Mouse (Mus musculus): ENCODE measurements around the gene Ccdc61. TPM values are rescaled to one million over a fixed set of nuclear protein-coding genes. Genes with fewer than 3 reads are reported as not detected.
A peak's percentile ranks its signal among the peaks of the same experiment; 100 is the strongest.

Ccdc61 gene
- total RNA-seq (2021): 10 to 100 TPM; 12.5 to 13.9 TPM
- long read RNA-seq, experiment 1, transcript Ccdc61-201 (14 exons, 2,022 nt): major isoform, 15 of 37 reads
- long read RNA-seq, experiment 1, partial matches to known transcripts: 4 of 37 reads
- long read RNA-seq, experiment 1, other reads (novel, unspliced or antisense): 17 of 37 reads
- long read RNA-seq, experiment 2, transcript Ccdc61-201 (14 exons, 2,022 nt): major isoform, 11 of 20 reads
- long read RNA-seq, experiment 2, partial matches to known transcripts: 0 of 20 reads
- long read RNA-seq, experiment 2, other reads (novel, unspliced or antisense): 9 of 20 reads

- DNase-seq: peak; percentile 97
Observed at GRCm38 (mm10) chr7:18910241-18910831, at the start of gene Ccdc61. TSS of gene Ccdc61 (minus strand) at chr7:18910415.

GRCm38 (mm10) chr7:18959446-18959845 lies 49.2 kb upstream of the Ccdc61 start:
- peak; percentile 34 for DNase-seq

DNA sequence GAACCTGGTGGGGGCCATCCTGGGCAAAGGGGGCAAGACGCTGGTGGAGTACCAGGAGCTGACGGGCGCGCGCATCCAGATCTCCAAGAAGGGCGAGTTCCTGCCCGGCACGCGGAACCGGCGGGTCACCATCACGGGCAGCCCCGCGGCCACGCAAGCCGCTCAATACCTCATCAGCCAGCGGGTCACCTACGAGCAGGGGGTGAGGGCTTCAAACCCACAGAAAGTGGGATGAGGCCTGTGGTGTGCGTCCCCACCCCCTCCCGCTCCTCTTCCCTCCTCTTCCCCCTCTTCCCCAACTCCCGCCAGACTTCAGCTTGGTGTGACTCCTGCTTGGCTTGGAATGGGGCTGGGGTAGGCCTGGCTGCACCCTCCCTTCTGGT lies 48.2 kb upstream of the Ccdc61 start:
- DNase-seq: no peak

DNA sequence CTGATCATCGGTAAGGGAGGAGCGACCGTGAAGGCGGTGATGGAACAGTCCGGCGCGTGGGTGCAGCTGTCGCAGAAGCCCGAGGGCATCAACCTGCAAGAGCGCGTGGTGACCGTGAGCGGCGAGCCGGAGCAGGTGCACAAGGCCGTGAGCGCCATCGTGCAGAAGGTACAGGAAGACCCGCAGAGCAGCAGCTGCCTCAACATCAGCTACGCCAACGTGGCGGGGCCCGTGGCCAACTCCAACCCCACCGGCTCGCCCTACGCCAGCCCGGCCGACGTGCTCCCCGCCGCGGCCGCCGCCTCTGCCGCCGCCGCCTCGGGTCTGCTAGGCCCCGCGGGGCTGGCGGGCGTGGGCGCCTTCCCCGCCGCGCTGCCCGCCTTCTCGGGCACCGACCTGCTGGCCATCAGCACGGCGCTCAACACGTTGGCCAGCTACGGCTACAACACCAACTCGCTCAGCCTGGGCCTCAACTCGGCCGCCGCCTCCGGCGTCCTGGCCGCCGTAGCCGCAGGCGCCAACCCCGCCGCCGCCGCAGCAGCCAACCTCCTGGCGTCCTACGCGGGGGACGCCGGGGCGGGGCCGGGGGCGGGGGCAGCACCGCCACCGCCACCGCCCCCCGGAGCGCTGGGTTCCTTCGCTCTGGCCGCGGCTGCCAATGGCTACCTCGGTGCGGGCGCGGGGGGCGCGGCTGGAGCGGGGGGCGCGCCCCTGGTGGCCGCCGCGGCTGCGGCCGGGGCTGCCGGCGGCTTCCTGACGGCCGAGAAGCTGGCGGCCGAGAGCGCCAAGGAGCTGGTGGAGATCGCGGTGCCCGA lies 47.6 kb upstream of the Ccdc61 start:
- DNase-seq: peak; percentile 85

DNA sequence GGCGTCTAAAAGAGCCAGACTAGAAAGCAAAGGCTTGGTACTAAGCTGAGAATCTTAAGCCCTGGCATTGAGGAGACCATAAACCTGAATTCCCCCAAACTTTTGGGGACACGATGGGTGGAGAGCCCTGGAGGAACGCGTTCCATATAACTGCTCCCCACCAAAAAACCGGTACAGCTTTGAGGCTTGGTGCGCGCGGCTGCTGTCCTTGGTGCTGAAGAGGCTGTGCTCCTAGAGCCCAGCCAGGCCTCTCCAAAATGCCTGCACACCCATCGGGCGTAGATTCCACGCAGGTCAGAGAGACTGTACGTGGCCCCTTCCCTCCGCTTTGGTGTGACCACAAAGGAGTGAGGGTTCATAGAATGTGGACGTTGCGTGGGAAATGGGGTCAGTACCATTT lies 41.2 kb upstream of the Ccdc61 start:
- peak; percentile 82 for DNase-seq

- no peak for DNase-seq
Observed at GRCm38 (mm10) chr7:18950523-18951315, 40.5 kb upstream of the Ccdc61 start.

DNA sequence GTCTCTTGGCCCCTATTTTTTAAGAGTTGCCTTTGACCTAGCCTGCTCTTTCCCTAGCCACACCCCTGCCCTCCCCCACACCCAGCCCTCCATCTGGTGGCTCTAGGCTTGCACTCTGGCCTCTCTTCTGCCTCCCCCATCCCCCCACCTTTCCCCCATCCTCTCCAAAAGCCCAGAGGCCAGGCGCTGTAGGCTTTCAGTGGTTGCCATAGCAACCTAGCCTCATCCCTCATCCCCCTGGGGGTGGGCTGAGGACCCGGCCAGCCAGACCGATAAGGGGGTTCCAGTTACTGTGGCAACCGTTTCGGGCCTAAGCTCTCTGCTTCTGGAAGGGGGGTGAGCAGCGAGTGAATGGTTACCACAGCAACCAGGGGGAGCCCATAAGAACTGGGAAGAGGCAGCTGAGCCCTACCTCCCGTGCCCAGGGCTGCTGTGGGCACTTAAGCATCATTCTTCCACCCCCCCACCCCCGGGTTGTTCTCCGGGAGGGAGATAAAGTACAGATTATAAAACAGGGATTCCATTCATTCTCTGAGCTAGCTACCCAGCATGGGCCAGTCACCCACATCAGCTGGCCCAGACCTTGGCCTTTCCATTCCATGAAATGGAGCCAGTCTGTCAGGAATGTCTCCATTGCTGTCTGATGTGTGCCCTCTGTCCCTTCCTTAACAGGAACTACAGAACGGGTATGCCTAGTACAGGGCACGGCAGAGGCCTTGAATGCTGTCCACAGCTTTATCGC lies 39.7 kb upstream of the Ccdc61 start:
- DNase-seq: no peak

GRCm38 (mm10) chr7:18948151-18948550 lies 37.9 kb upstream of the Ccdc61 start:
- DNase-seq: peak; percentile 19

GRCm38 (mm10) chr7:18942815-18943214 lies 32.6 kb upstream of the Ccdc61 start:
- DNase-seq: no peak

GRCm38 (mm10) chr7:18942376-18942775 lies 32.2 kb upstream of the Ccdc61 start:
- no peak for DNase-seq

GRCm38 (mm10) chr7:18927759-18928158 lies 17.5 kb upstream of the Ccdc61 start:
- DNase-seq: peak; percentile 28

DNA sequence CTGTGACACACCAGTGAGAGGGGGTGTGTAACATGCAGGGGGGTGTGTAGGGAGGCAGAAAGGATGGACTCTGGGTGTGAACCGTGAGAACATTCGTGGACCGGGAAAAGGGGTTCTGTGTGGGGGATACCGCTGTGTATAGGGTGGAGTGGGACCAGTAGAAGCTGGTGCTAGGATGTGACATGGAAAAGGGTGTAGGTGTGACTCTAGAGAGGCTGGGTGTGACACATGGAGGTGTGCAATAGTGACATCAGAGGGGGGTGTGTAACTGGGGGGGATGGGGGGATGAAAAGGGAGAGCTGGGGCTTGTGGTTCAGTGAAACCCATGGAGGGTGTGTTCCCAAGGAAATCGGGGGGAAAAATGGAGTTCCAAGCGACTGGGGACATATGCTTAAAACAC lies 16.7 kb upstream of the Ccdc61 start:
- DNase-seq: no peak

DNA sequence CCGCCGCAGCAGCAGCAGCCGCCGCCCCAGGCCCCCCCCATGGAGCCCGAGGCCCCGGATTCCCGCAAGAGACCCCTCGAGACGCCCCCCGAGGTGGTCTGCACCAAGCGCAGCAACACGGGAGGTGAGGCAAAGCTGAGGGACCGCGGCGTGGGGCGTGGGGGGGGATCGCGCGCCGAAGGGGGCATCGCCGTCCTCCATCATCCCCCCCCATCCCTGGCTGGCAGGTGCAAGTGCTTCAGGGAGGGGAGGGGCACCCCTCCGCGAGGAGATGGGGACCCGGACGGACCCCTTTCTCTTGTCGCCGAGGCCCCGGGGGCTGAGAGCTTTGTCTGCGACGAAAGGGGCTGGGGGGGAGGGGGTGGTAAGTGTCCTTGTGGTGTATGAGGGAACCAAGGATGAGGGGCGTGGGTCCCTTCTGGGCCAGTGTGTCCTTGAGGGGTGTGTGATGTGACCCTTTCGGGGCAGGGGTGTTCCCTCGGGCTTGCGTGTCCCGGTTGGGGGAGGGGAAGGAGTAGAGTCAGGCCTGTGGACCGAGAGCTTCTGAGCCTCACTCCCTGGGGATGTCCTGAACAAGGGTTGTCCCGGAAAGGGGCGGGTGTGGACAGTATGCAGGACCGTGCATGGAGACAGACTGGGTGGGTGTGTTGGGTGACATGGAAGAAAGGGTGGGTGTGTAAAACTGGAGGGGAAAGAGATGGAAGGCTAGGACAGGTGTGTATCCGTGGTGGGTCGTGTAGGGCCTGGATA lies 16.0 kb upstream of the Ccdc61 start:
- DNase-seq: peak; percentile 50

DNA sequence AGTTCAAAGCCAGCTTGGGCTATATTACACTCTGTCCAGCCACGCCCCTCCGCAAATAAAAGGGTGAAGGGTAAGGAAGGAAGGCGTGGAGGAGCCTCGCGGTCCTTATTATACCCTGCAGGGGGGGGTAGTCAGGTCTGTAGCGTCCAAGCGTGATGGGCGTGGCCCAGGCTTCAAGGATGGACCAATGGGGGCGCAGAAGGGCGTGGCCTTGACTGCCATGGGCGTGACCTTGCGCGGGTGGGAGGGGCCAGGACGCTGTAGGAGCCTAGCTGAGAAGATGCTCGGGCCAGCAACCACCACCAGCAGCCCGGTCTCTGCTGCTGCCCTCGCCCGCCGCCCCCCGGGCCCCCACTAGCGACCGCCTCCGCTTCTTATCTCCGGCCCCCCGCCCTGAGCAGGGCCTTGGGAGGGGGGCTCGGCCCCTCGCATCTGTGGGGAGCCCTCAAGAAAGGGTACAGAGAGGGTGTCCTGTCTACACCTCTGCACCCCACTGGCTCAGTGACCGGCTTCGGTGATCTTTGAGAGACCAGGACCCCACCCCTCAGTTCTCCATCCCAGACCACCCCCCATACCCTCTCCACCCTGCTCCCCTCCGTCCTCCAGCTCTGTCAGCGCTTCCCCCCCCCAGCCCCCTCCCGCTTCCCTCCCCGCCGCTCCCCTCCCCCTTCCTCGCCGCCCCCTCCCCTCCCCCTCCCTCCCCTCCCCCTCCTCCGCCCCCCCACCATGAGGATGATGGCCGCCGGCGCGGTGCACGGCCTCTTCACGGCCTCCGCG lies 15.1 kb upstream of the Ccdc61 start, which contains the start of gene Nova2:
Gene Nova2, plus strand, starts transcription at position 727 of the 777 bp plus-strand sequence.
- DNase-seq: peak; percentile 89

GRCm38 (mm10) chr7:18924321-18924720 lies 14.1 kb upstream of the Ccdc61 start:
- no peak for DNase-seq

DNA sequence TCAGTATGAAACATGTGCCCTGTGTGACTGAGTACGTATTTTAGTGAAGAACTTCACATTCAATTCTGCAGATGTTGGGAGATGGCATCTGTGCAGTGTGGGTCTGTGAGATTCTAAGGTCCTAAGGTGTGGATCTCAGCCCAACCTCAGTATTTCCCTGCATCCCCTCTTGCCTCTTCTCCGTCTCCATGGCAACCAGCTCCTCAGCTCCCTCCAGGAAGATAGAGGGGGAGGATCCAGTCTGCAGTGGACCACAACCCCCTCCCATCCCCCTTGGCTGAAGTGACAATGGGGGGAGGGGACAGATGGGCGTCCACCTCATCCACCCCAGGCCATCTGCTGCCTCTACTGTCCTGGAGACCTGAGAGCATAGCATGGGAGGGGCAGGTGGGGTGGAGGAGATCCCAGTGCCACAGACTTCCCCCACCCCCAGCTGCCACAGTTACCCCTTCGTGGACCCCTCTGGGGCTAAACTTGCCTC lies 13.5 kb upstream of the Ccdc61 start:
- no peak for DNase-seq

GRCm38 (mm10) chr7:18923267-18923666 lies 13.1 kb upstream of the Ccdc61 start:
- no peak for DNase-seq

GRCm38 (mm10) chr7:18922807-18923206 lies 12.6 kb upstream of the Ccdc61 start:
- DNase-seq: peak; percentile 16

GRCm38 (mm10) chr7:18921069-18921468 lies 10.9 kb upstream of the Ccdc61 start:
- peak; percentile 60 for DNase-seq

DNA sequence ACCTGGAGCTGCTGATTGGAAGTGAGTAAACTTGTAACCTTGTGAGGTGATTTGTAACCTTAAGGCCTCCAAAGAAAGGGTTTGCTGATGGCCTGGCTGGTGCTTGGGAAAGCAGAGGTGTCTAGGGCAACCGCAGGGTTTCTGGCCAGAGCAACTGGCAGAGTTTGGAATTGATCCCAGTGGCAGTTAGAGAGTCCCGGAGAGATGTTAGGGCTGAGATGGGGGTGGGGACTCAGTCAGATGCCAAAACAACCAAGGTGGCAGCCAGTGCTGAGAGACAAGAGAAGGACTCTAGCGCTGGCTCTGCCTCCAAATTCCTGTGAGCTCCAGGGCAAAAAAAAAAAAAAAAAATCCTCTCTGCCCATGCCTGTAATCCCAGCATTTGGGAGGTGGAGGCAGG lies 7.7 kb upstream of the Ccdc61 start:
- DNase-seq: peak; percentile 58

All from adrenal gland, postnatal 10 days (tissue).